Mouse (Mus musculus) neural tube, embryonic 13.5 days (tissue): ENCODE data around the gene Rrp8. TPM values are rescaled to one million over a fixed set of nuclear protein-coding genes. Genes with fewer than 3 reads are reported as not detected.

Source experiments
- polyA plus RNA-seq: library from polyadenylated mRNA; unstranded; fragments of >200 nt; fragmentation: Nextera tagmentation; extraction: Ambion mirVana; gene quantifications from 2 replicates; pipeline ENCODE4 v1.2.1, GENCODE M21; 2015

Gene Rrp8
- polyA plus RNA-seq, 1 experiment from 2014 or later, result 26.3 TPM

Other genes with a start within 250 kb of the Rrp8 start
- gene Smpd1, start 183.0 kb downstream of the Rrp8 start, polyA plus RNA-seq, result 62.0 and 71.4 TPM in 2 replicates
- gene Apbb1, start 155.7 kb downstream of the Rrp8 start, polyA plus RNA-seq, result 206 and 248 TPM in 2 replicates
- gene Hpx, start 137.2 kb downstream of the Rrp8 start, polyA plus RNA-seq, result 0.21 and 0.26 TPM in 2 replicates
- 84.1 and 85.4 TPM in 2 replicates for gene Trim3, start 103.8 kb downstream of the Rrp8 start, polyA plus RNA-seq
- 166 and 168 TPM in 2 replicates for gene Timm10b, start 97.3 kb downstream of the Rrp8 start, polyA plus RNA-seq
- gene Arfip2, start 97.0 kb downstream of the Rrp8 start, polyA plus RNA-seq, result 81.1 and 82.1 TPM in 2 replicates
- gene Gm45799, start 96.8 kb downstream of the Rrp8 start, polyA plus RNA-seq, result 6.1 and 7.1 TPM in 2 replicates
- gene Dnhd1, start 86.6 kb downstream of the Rrp8 start, polyA plus RNA-seq, result 1.0 and 1.2 TPM in 2 replicates
- 215 and 225 TPM in 2 replicates for gene Ilk, start 793 bp downstream of the Rrp8 start, polyA plus RNA-seq
- 121 TPM in 2 replicates for gene Taf10, start 7.0 kb upstream of the Rrp8 start, polyA plus RNA-seq
- gene Tpp1, start 14.8 kb upstream of the Rrp8 start, polyA plus RNA-seq, result 48.4 and 49.2 TPM in 2 replicates
- 13.5 and 14.7 TPM in 2 replicates for gene Dchs1, start 50.3 kb upstream of the Rrp8 start, polyA plus RNA-seq
- 224 and 230 TPM in 2 replicates for gene Mrpl17, start 73.7 kb upstream of the Rrp8 start, polyA plus RNA-seq
- gene Gm4070, start 216.6 kb upstream of the Rrp8 start, polyA plus RNA-seq, result not detected in 2 replicates